Mouse (Mus musculus): ENCODE data around the gene Ace3.

Gene Ace3

GRCm38 (mm10) chr11:106045256-106045655, 50.8 kb downstream of the Ace3 start:
- no peak for DNase-seq

GRCm38 (mm10) chr11:106045780-106046179, 51.3 kb downstream of the Ace3 start:
- no peak for DNase-seq

GRCm38 (mm10) chr11:106046584-106046983, 52.1 kb downstream of the Ace3 start:
- no peak for DNase-seq

GRCm38 (mm10) chr11:106053921-106054320, 59.4 kb downstream of the Ace3 start:
- DNase-seq, result no peak

GRCm38 (mm10) chr11:106054600-106054999, 60.1 kb downstream of the Ace3 start:
- DNase-seq, result no peak

Data from cerebellum, postnatal 14 days (tissue).